Mouse (Mus musculus): ENCODE results near the gene Nup188. TPM values are rescaled to one million over a fixed set of nuclear protein-coding genes. Genes with fewer than 3 reads are reported as not detected.

The Nup188 gene
- polyA plus RNA-seq, 1 experiment = 54.6 TPM

- Histone ChIP-seq H3K27me3 (ENCODE audit: control insufficient read depth, insufficient read depth, insufficient read length) (no peaks in the 10 kb centered on the region), H3K36me3 (ENCODE audit: control insufficient read depth, insufficient read depth) (peaks cover 8% of the 10 kb centered on the region), H3K79me2 (ENCODE audit: control insufficient read depth, insufficient read depth) (no peaks in the 10 kb centered on the region), H3K4me3 (ENCODE audit: insufficient read depth, poor library complexity, severe bottlenecking) (no peak overlapping the region), H3K79me3 (ENCODE audit: low read depth) (no peaks in the 10 kb centered on the region), H3ac (ENCODE audit: control insufficient read depth, insufficient read length, low read depth) (no peak overlapping the region)
- no peak for TF ChIP-seq CTCF (IDR thresholded peaks at IDR 0.05; ENCODE audit: control insufficient read depth, insufficient read depth, insufficient read length)
- TF ChIP-seq CEBPB (IDR thresholded peaks at IDR 0.05; ENCODE audit: low read depth) = no peak
- TF ChIP-seq FOSL1 (IDR thresholded peaks at IDR 0.05; ENCODE audit: insufficient read depth, low read length, poor library complexity, severe bottlenecking) = no peak
- TF ChIP-seq MAX (IDR thresholded peaks at IDR 0.05) = no peak
- no peak for TF ChIP-seq MYOG (IDR thresholded peaks at IDR 0.05; ENCODE audit: control insufficient read depth, extremely low read depth, insufficient read length)
- TF ChIP-seq MYOD1 (IDR thresholded peaks at IDR 0.05; ENCODE audit: control insufficient read depth, insufficient read length, low read depth) = no peak
- no peak for TF ChIP-seq USF1 (IDR thresholded peaks at IDR 0.05; ENCODE audit: low read depth)
Observed at GRCm38 (mm10) chr2:30269241-30269990, 16.8 kb upstream of the Nup188 start.

- H3K36me3 ChIP-seq (ENCODE audit: control insufficient read depth, insufficient read depth) = peaks cover 1% of the 10 kb centered on the region
- no peak overlapping the region for H3ac ChIP-seq (ENCODE audit: control insufficient read depth, insufficient read length, low read depth)
- no peak overlapping the region for H3K4me3 ChIP-seq (ENCODE audit: insufficient read depth, poor library complexity, severe bottlenecking)
- no peaks in the 10 kb centered on the region for H3K27me3 ChIP-seq (ENCODE audit: control insufficient read depth, insufficient read depth, insufficient read length)
- no peaks in the 10 kb centered on the region for H3K79me3 ChIP-seq (ENCODE audit: low read depth)
- no peaks in the 10 kb centered on the region for H3K79me2 ChIP-seq (ENCODE audit: control insufficient read depth, insufficient read depth)
- peak; percentile 29 for TF ChIP-seq CTCF (IDR thresholded peaks at IDR 0.05; ENCODE audit: control insufficient read depth, insufficient read depth, insufficient read length)
- TF ChIP-seq MYOD1 (IDR thresholded peaks at IDR 0.05; ENCODE audit: control insufficient read depth, insufficient read length, low read depth) = no peak
- no peak for TF ChIP-seq USF1 (IDR thresholded peaks at IDR 0.05; ENCODE audit: low read depth)
- TF ChIP-seq MAX (IDR thresholded peaks at IDR 0.05) = no peak
Observed at GRCm38 (mm10) chr2:30270134-30270533, 16.1 kb upstream of the Nup188 start.

- TF ChIP-seq FOSL1 (IDR thresholded peaks at IDR 0.05; ENCODE audit: insufficient read depth, low read length, poor library complexity, severe bottlenecking) (no peak), MYOD1 (IDR thresholded peaks at IDR 0.05; ENCODE audit: control insufficient read depth, insufficient read length, low read depth) (no peak), USF1 (IDR thresholded peaks at IDR 0.05; ENCODE audit: low read depth) (no peak), MAX (IDR thresholded peaks at IDR 0.05) (no peak), CEBPB (IDR thresholded peaks at IDR 0.05; ENCODE audit: low read depth) (no peak), CTCF (IDR thresholded peaks at IDR 0.05; ENCODE audit: control insufficient read depth, insufficient read depth, insufficient read length) (no peak), MYOG (IDR thresholded peaks at IDR 0.05; ENCODE audit: control insufficient read depth, extremely low read depth, insufficient read length) (no peak)
- peaks cover 18% of the 10 kb centered on the region for H3K79me2 ChIP-seq (ENCODE audit: control insufficient read depth, insufficient read depth)
- H3K79me3 ChIP-seq (ENCODE audit: low read depth) = peaks cover 9% of the 10 kb centered on the region
- H3K4me3 ChIP-seq (ENCODE audit: insufficient read depth, poor library complexity, severe bottlenecking) = no peak within 1 kb of the TSS
- H3K36me3 ChIP-seq (ENCODE audit: control insufficient read depth, insufficient read depth) = no peaks in the 10 kb centered on the region
- no peak within 1 kb of the TSS for H3ac ChIP-seq (ENCODE audit: control insufficient read depth, insufficient read length, low read depth)
- H3K27me3 ChIP-seq (ENCODE audit: control insufficient read depth, insufficient read depth, insufficient read length) = no peaks in the 10 kb centered on the region
Observed at GRCm38 (mm10) chr2:30280743-30281142, 5.5 kb upstream of the Nup188 start, which contains the start of gene Gm28038. Gene Gm28038, plus strand, starts transcription at chr2:30281043.

GRCm38 (mm10) chr2:30281651-30282050 lies 4.5 kb upstream of the Nup188 start:
- TF ChIP-seq CEBPB (IDR thresholded peaks at IDR 0.05; ENCODE audit: low read depth) (no peak), CTCF (IDR thresholded peaks at IDR 0.05; ENCODE audit: control insufficient read depth, insufficient read depth, insufficient read length) (no peak), MYOG (IDR thresholded peaks at IDR 0.05; ENCODE audit: control insufficient read depth, extremely low read depth, insufficient read length) (no peak), MAX (IDR thresholded peaks at IDR 0.05) (no peak), MYOD1 (IDR thresholded peaks at IDR 0.05; ENCODE audit: control insufficient read depth, insufficient read length, low read depth) (no peak), FOSL1 (IDR thresholded peaks at IDR 0.05; ENCODE audit: insufficient read depth, low read length, poor library complexity, severe bottlenecking) (no peak)
- H3K79me2 ChIP-seq (ENCODE audit: control insufficient read depth, insufficient read depth) = peaks cover 28% of the 10 kb centered on the region
- no peaks in the 10 kb centered on the region for H3K27me3 ChIP-seq (ENCODE audit: control insufficient read depth, insufficient read depth, insufficient read length)
- no peak overlapping the region for H3K4me3 ChIP-seq (ENCODE audit: insufficient read depth, poor library complexity, severe bottlenecking)
- H3K36me3 ChIP-seq (ENCODE audit: control insufficient read depth, insufficient read depth) = no peaks in the 10 kb centered on the region
- peaks cover 11% of the 10 kb centered on the region for H3K79me3 ChIP-seq (ENCODE audit: low read depth)
- H3ac ChIP-seq (ENCODE audit: control insufficient read depth, insufficient read length, low read depth) = no peak overlapping the region

- Histone ChIP-seq H3K4me3 (ENCODE audit: insufficient read depth, poor library complexity, severe bottlenecking) (no peak overlapping the region), H3K36me3 (ENCODE audit: control insufficient read depth, insufficient read depth) (no peaks in the 10 kb centered on the region), H3ac (ENCODE audit: control insufficient read depth, insufficient read length, low read depth) (no peak overlapping the region), H3K79me2 (ENCODE audit: control insufficient read depth, insufficient read depth) (peaks cover 43% of the 10 kb centered on the region), H3K27me3 (ENCODE audit: control insufficient read depth, insufficient read depth, insufficient read length) (no peaks in the 10 kb centered on the region), H3K79me3 (ENCODE audit: low read depth) (peaks cover 27% of the 10 kb centered on the region)
- TF ChIP-seq MYOD1 (IDR thresholded peaks at IDR 0.05; ENCODE audit: control insufficient read depth, insufficient read length, low read depth) = no peak
- no peak for TF ChIP-seq MAX (IDR thresholded peaks at IDR 0.05)
- TF ChIP-seq CEBPB (IDR thresholded peaks at IDR 0.05; ENCODE audit: low read depth) = no peak
- TF ChIP-seq USF1 (IDR thresholded peaks at IDR 0.05; ENCODE audit: low read depth) = no peak
- TF ChIP-seq FOSL1 (IDR thresholded peaks at IDR 0.05; ENCODE audit: insufficient read depth, low read length, poor library complexity, severe bottlenecking) = no peak
- no peak for TF ChIP-seq CTCF (IDR thresholded peaks at IDR 0.05; ENCODE audit: control insufficient read depth, insufficient read depth, insufficient read length)
- TF ChIP-seq MYOG (IDR thresholded peaks at IDR 0.05; ENCODE audit: control insufficient read depth, extremely low read depth, insufficient read length) = no peak
Observed at GRCm38 (mm10) chr2:30283193-30283592, 3.0 kb upstream of the Nup188 start.
